Mouse (Mus musculus): ENCODE measurements around the gene Zscan26.

Gene Zscan26

GRCm38 (mm10) chr13:21423301-21423700, 30.2 kb downstream of the Zscan26 start:
- no peak for DNase-seq (ENCODE audit: low spot score)

GRCm38 (mm10) chr13:21418865-21419264, 34.7 kb downstream of the Zscan26 start:
- no peak for DNase-seq (ENCODE audit: low spot score)

- DNase-seq (ENCODE audit: low spot score): no peak
Observed at GRCm38 (mm10) chr13:21417298-21418010, 36.1 kb downstream of the Zscan26 start.

- DNase-seq (ENCODE audit: low spot score): no peak
Observed at GRCm38 (mm10) chr13:21415750-21416149, 37.8 kb downstream of the Zscan26 start.

GRCm38 (mm10) chr13:21415266-21415665, 38.3 kb downstream of the Zscan26 start:
- DNase-seq (ENCODE audit: low spot score): no peak

GRCm38 (mm10) chr13:21414231-21415212, 39.0 kb downstream of the Zscan26 start:
- DNase-seq (ENCODE audit: low spot score): no peak

- no peak for DNase-seq (ENCODE audit: low spot score)
Observed at GRCm38 (mm10) chr13:21408805-21409459, 44.6 kb downstream of the Zscan26 start.

- peak; percentile 75 for DNase-seq (ENCODE audit: low spot score)
Observed at GRCm38 (mm10) chr13:21407969-21408804, 45.3 kb downstream of the Zscan26 start.

GRCm38 (mm10) chr13:21407341-21407740, 46.2 kb downstream of the Zscan26 start:
- no peak for DNase-seq (ENCODE audit: low spot score)

- DNase-seq (ENCODE audit: low spot score): no peak
Observed at GRCm38 (mm10) chr13:21402848-21403247, 50.7 kb downstream of the Zscan26 start.

- peak; percentile 80 for DNase-seq (ENCODE audit: low spot score)
Observed at GRCm38 (mm10) chr13:21402287-21402846, 51.2 kb downstream of the Zscan26 start, which contains the start of gene Zkscan3. TSS of gene Zkscan3 (minus strand) at chr13:21402755.

- no peak for DNase-seq (ENCODE audit: low spot score)
Observed at GRCm38 (mm10) chr13:21401636-21402286, 51.8 kb downstream of the Zscan26 start.

GRCm38 (mm10) chr13:21401166-21401565, 52.4 kb downstream of the Zscan26 start:
- no peak for DNase-seq (ENCODE audit: low spot score)

GRCm38 (mm10) chr13:21397486-21397885, 56.0 kb downstream of the Zscan26 start:
- DNase-seq (ENCODE audit: low spot score): no peak

- DNase-seq (ENCODE audit: low spot score): peak; percentile 30
Observed at GRCm38 (mm10) chr13:21396048-21396447, 57.5 kb downstream of the Zscan26 start.

GRCm38 (mm10) chr13:21395623-21396022, 57.9 kb downstream of the Zscan26 start:
- DNase-seq (ENCODE audit: low spot score): no peak

GRCm38 (mm10) chr13:21395211-21395610, 58.3 kb downstream of the Zscan26 start:
- no peak for DNase-seq (ENCODE audit: low spot score)

Measured in ovary, postnatal 36 days (tissue).